Comparison of ENCODE assay signal across 14 mouse cellular contexts in the genomic region with DNA sequence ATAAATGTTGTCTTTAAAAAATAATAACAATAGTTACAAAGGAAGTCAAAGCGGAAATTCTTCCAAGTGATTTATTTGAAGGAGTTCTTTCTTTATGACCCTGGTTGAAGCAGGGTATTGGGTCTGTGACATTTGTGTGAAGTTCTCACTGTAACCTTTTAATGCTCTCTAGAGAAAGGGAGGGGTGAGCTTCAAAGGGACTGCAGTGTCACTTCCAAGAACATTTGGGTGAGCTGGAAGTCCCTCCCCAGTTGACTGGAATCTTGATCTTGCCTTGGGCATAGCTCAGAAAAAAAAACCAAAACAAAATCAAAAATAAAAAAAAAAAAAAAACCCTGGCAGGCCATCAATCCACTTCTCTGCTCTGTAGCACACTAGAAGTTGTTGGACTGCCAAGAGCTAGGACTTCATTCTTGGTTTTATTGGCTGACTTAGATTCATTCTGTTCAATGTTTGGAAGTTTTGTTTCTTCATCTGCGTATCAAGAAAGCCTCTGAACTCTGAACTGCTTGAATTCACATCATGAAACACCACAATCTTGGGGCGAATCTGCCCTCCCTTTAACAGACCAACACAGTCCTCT. TPM values are rescaled to one million over a fixed set of nuclear protein-coding genes. Genes with fewer than 3 reads are reported as not detected.
"Had no signal": no experiment of that assay in that cellular context is flagged by ENCODE, and none has a peak within 500 bp of the region (broad histone marks: within the 10 kb centered on the region; RNA-seq: fewer than 3 reads in every experiment).

No protein-coding gene starts in this region.

- H3K4me3 ChIP-seq: limb, embryonic 13.5 days; megakaryocyte, embryonic 14.5 days; midbrain, embryonic 15.5 days; neural tube, embryonic 12.5 days had no signal

- H3K4me2 ChIP-seq: limb, embryonic 13.5 days; midbrain, embryonic 11.5 days; midbrain, embryonic 15.5 days; neural tube, embryonic 12.5 days had no signal

- DNase-seq: left cerebral cortex, postnatal 4 days; spleen, adult 18-20 months; thymus, adult 18-20 months; thymus, postnatal 14 days had no signal

- H3K4me1 ChIP-seq: limb, embryonic 13.5 days; megakaryocyte, embryonic 14.5 days; midbrain, embryonic 15.5 days; neural tube, embryonic 12.5 days had no signal

- H3K27ac ChIP-seq: limb, embryonic 13.5 days; liver, embryonic 14.5 days; macrophage; midbrain, embryonic 15.5 days; neural tube, embryonic 12.5 days had no signal

- H3K36me3 ChIP-seq: limb, embryonic 13.5 days; midbrain, embryonic 15.5 days; neural tube, embryonic 12.5 days had no signal

- H3K9me3 ChIP-seq: limb, embryonic 13.5 days; megakaryocyte, embryonic 14.5 days; midbrain, embryonic 15.5 days; neural tube, embryonic 12.5 days had no signal

- ATAC-seq: intestine, embryonic 16.5 days; midbrain, embryonic 15.5 days had no signal

- H3K9ac ChIP-seq: limb, embryonic 13.5 days; liver, embryonic 14.5 days; midbrain, embryonic 15.5 days; neural tube, embryonic 12.5 days had no signal

- H3K27me3 ChIP-seq: limb, embryonic 13.5 days; megakaryocyte, embryonic 14.5 days; midbrain, embryonic 15.5 days; neural tube, embryonic 12.5 days had no signal

RNA-seq across cellular contexts. Expression of a gene that starts 2.7 kb away (rescaled TPM):
- total RNA-seq: layer of hippocampus, adult 8-10 months had no signal
- polyA plus RNA-seq: intestine, embryonic 16.5 days; limb, embryonic 13.5 days; liver, embryonic 14.5 days; macrophage; stomach, embryonic 14.5 days had no signal
